Mouse (Mus musculus) subcutaneous adipose tissue, adult 2 months (tissue): ENCODE results near the gene Prlr. TPM values are rescaled to one million over a fixed set of nuclear protein-coding genes. Genes with fewer than 3 reads are reported as not detected.

Experiments used
- polyA plus RNA-seq: library from polyadenylated mRNA; depleted of rRNA; stranded (reverse); fragments of >200 nt; gene quantifications from 2 replicates; pipeline ENCODE4 v1.2.3, GENCODE M21; 2012; ENCODE audit warnings: low replicate concordance; rRNA removed

Prlr gene
- polyA plus RNA-seq = 3.0 and 6.9 TPM in 2 replicates

GRCm38 (mm10) chr15:10177083-10177482 lies at the start of gene Prlr:
Prlr (plus strand) TSS chr15:10177238.

GRCm38 (mm10) chr15:10325080-10325479 lies 148.0 kb downstream of the Prlr start, which contains the start of gene Gm21973:
Gm21973 (plus strand) TSS chr15:10325380.

GRCm38 (mm10) chr15:10358039-10358948 lies 181.3 kb downstream of the Prlr start, which contains the start of gene Agxt2:
Agxt2 (plus strand) TSS chr15:10358532.

Other genes with a start within 250 kb of the Prlr start
- not detected in 2 replicates for gene Gm21973, start 148.1 kb downstream of the Prlr start, polyA plus RNA-seq
- 0.14 TPM in 1 of 2 replicates, not detected in the other for gene Agxt2, start 181.3 kb downstream of the Prlr start, polyA plus RNA-seq